Mouse (Mus musculus): Measurements from ENCODE around the gene Vsig1. TPM values are rescaled to one million over a fixed set of nuclear protein-coding genes. Genes with fewer than 3 reads are reported as not detected.
A peak's percentile ranks its signal among the peaks of the same experiment; 100 is the strongest.

Vsig1 gene
- polyA plus RNA-seq, 1 experiment, result 105 TPM

GRCm38 (mm10) chrX:140933263-140933662, 25.9 kb downstream of the Vsig1 start:
- Histone ChIP-seq H3K4me1 (ENCODE audit: control insufficient read depth, insufficient read depth, low read length) (no peaks in the 10 kb centered on the region), H3K27ac (ENCODE audit: control insufficient read depth, insufficient read depth, low read depth, low read length) (no peak overlapping the region), H3K36me3 (ENCODE audit: control insufficient read depth, insufficient read depth, low read length) (no peaks in the 10 kb centered on the region), H3K27me3 (ENCODE audit: control insufficient read depth, insufficient read depth, low read length) (no peaks in the 10 kb centered on the region), H3K4me3 (ENCODE audit: control insufficient read depth, low read depth, low read length) (no peak overlapping the region)
- no peak for TF ChIP-seq POLR2A (IDR thresholded peaks at IDR 0.05; ENCODE audit: control insufficient read depth, low read depth, low read length)
- no peak for TF ChIP-seq CTCF (IDR thresholded peaks at IDR 0.05; ENCODE audit: control insufficient read depth, insufficient read depth, insufficient replicate concordance, low read depth, low read length)

- H3K27me3 ChIP-seq (ENCODE audit: control insufficient read depth, insufficient read depth, low read length), result no peaks in the 10 kb centered on the region
Measured at GRCm38 (mm10) chrX:140936271-140936670, 28.9 kb downstream of the Vsig1 start.

DNA sequence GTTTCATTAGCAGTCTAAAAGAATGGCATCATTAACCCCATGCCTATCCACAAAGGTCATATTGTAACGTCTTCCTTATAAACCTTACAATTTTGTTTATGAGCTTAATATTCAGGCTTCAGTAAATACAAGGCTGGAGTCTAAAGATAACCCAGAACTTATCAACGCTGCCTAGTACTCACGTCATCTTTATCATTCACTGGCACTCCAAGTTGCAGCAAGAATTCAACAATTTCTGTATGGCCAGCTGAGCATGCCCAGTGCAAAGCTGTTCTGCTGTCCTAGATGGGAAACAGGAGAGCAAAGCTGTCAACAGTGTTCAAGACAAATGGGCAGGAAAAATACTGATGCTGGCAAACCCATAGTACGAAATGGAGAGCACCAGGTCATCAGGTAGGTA, 46.2 kb downstream of the Vsig1 start:
- no peak for TF ChIP-seq CTCF (IDR thresholded peaks at IDR 0.05; ENCODE audit: control insufficient read depth, insufficient read depth, insufficient replicate concordance, low read depth, low read length)
- no peak for TF ChIP-seq POLR2A (IDR thresholded peaks at IDR 0.05; ENCODE audit: control insufficient read depth, low read depth, low read length)
- Histone ChIP-seq H3K27ac (ENCODE audit: control insufficient read depth, insufficient read depth, low read depth, low read length) (no peak overlapping the region), H3K4me1 (ENCODE audit: control insufficient read depth, insufficient read depth, low read length) (no peaks in the 10 kb centered on the region), H3K36me3 (ENCODE audit: control insufficient read depth, insufficient read depth, low read length) (no peaks in the 10 kb centered on the region), H3K4me3 (ENCODE audit: control insufficient read depth, low read depth, low read length) (no peak overlapping the region), H3K27me3 (ENCODE audit: control insufficient read depth, insufficient read depth, low read length) (no peaks in the 10 kb centered on the region)

More at GRCm38 (mm10) chrX:140936271-140936670, 28.9 kb downstream of the Vsig1 start:
- H3K36me3 ChIP-seq (ENCODE audit: control insufficient read depth, insufficient read depth, low read length), result no peaks in the 10 kb centered on the region
- TF ChIP-seq POLR2A (IDR thresholded peaks at IDR 0.05; ENCODE audit: control insufficient read depth, low read depth, low read length), result no peak
- no peak for TF ChIP-seq CTCF (IDR thresholded peaks at IDR 0.05; ENCODE audit: control insufficient read depth, insufficient read depth, insufficient replicate concordance, low read depth, low read length)
- H3K4me1 ChIP-seq (ENCODE audit: control insufficient read depth, insufficient read depth, low read length), result no peaks in the 10 kb centered on the region
- H3K27ac ChIP-seq (ENCODE audit: control insufficient read depth, insufficient read depth, low read depth, low read length), result no peak overlapping the region
- H3K4me3 ChIP-seq (ENCODE audit: control insufficient read depth, low read depth, low read length), result no peak overlapping the region

- Histone ChIP-seq H3K27me3 (ENCODE audit: control insufficient read depth, insufficient read depth, low read length) (no peaks in the 10 kb centered on the region), H3K27ac (ENCODE audit: control insufficient read depth, insufficient read depth, low read depth, low read length) (peak within 1 kb of the TSS; percentile 79), H3K4me1 (ENCODE audit: control insufficient read depth, insufficient read depth, low read length) (no peaks in the 10 kb centered on the region), H3K36me3 (ENCODE audit: control insufficient read depth, insufficient read depth, low read length) (no peaks in the 10 kb centered on the region), H3K4me3 (ENCODE audit: control insufficient read depth, low read depth, low read length) (peak within 1 kb of the TSS; percentile 94)
- TF ChIP-seq POLR2A (IDR thresholded peaks at IDR 0.05; ENCODE audit: control insufficient read depth, low read depth, low read length) (no peak), CTCF (IDR thresholded peaks at IDR 0.05; ENCODE audit: control insufficient read depth, insufficient read depth, insufficient replicate concordance, low read depth, low read length) (no peak)
Measured at GRCm38 (mm10) chrX:140956272-140956940, 49.0 kb downstream of the Vsig1 start, which contains the start of the genes Psmd10 and Atg4a. Gene Psmd10 (minus strand): TSS chrX:140956728. Gene Atg4a (plus strand): TSS chrX:140956907.

GRCm38 (mm10) chrX:140956959-140957358, 49.6 kb downstream of the Vsig1 start:
- peak overlapping the region; percentile 64 for H3K27ac ChIP-seq (ENCODE audit: control insufficient read depth, insufficient read depth, low read depth, low read length)
- H3K36me3 ChIP-seq (ENCODE audit: control insufficient read depth, insufficient read depth, low read length), result no peaks in the 10 kb centered on the region
- no peaks in the 10 kb centered on the region for H3K4me1 ChIP-seq (ENCODE audit: control insufficient read depth, insufficient read depth, low read length)
- no peak for TF ChIP-seq CTCF (IDR thresholded peaks at IDR 0.05; ENCODE audit: control insufficient read depth, insufficient read depth, insufficient replicate concordance, low read depth, low read length)
- TF ChIP-seq POLR2A (IDR thresholded peaks at IDR 0.05; ENCODE audit: control insufficient read depth, low read depth, low read length), result no peak
- peak overlapping the region; percentile 94 for H3K4me3 ChIP-seq (ENCODE audit: control insufficient read depth, low read depth, low read length)
- no peaks in the 10 kb centered on the region for H3K27me3 ChIP-seq (ENCODE audit: control insufficient read depth, insufficient read depth, low read length)

DNA sequence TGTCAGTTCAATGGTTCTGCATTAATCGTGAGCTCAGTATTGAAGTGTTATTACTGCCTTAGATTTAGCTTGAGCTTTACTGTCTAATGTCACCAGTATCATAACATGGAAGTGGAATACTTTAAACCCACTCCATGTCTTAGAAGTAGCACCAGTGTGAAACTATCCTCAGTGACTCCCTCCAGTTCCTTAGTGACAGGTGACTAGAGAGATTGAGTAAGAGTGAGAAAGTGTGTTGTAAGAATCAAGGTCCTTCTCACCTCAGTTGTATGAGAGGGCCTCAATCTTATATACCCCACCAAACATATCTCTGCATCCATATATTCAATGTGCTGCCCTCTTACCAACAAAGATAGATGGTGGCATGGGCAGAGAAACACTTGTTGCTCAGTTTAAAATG, 71.5 kb downstream of the Vsig1 start:
- no peaks in the 10 kb centered on the region for H3K36me3 ChIP-seq (ENCODE audit: control insufficient read depth, insufficient read depth, low read length)
- H3K4me1 ChIP-seq (ENCODE audit: control insufficient read depth, insufficient read depth, low read length), result no peaks in the 10 kb centered on the region
- H3K27me3 ChIP-seq (ENCODE audit: control insufficient read depth, insufficient read depth, low read length), result no peaks in the 10 kb centered on the region
- TF ChIP-seq CTCF (IDR thresholded peaks at IDR 0.05; ENCODE audit: control insufficient read depth, insufficient read depth, insufficient replicate concordance, low read depth, low read length) (no peak), POLR2A (IDR thresholded peaks at IDR 0.05; ENCODE audit: control insufficient read depth, low read depth, low read length) (no peak)
- no peak overlapping the region for H3K4me3 ChIP-seq (ENCODE audit: control insufficient read depth, low read depth, low read length)
- H3K27ac ChIP-seq (ENCODE audit: control insufficient read depth, insufficient read depth, low read depth, low read length), result no peak overlapping the region

- no peak overlapping the region for H3K27ac ChIP-seq (ENCODE audit: control insufficient read depth, insufficient read depth, low read depth, low read length)
- TF ChIP-seq POLR2A (IDR thresholded peaks at IDR 0.05; ENCODE audit: control insufficient read depth, low read depth, low read length), result no peak
- no peak for TF ChIP-seq CTCF (IDR thresholded peaks at IDR 0.05; ENCODE audit: control insufficient read depth, insufficient read depth, insufficient replicate concordance, low read depth, low read length)
- no peaks in the 10 kb centered on the region for H3K36me3 ChIP-seq (ENCODE audit: control insufficient read depth, insufficient read depth, low read length)
- H3K4me1 ChIP-seq (ENCODE audit: control insufficient read depth, insufficient read depth, low read length), result no peaks in the 10 kb centered on the region
- no peak overlapping the region for H3K4me3 ChIP-seq (ENCODE audit: control insufficient read depth, low read depth, low read length)
- no peaks in the 10 kb centered on the region for H3K27me3 ChIP-seq (ENCODE audit: control insufficient read depth, insufficient read depth, low read length)
Measured at GRCm38 (mm10) chrX:140979546-140979945, 72.1 kb downstream of the Vsig1 start.
